Mouse (Mus musculus): Measurements from ENCODE around the gene Utf1. TPM values are rescaled to one million over a fixed set of nuclear protein-coding genes. Genes with fewer than 3 reads are reported as not detected.

Gene Utf1
- polyA plus RNA-seq, 1 experiment from 2014 or later = 0.28 TPM

DNA sequence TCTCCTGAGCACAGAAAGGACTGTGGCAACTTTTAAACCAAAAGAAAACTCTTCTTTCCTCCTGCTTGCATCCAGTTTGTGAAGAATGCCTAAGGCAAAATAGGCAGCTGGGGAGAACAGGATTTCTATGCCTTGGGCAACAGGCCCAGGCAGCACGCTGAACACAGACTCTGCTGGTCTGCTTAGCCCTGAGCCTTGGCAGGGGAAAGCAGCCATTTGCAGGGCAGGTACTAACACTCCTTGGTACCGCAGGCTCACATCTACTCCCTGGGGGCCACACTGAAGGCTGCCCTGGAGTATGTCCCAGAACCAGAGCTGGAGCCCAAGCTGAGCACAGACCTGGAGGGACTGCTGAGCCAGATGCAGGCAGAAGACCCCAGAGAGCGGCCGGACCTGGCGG is 35.4 kb upstream of the Utf1 start:
- Histone ChIP-seq H3K9ac (no peak overlapping the region), H3K27me3 (peaks cover 41% of the 10 kb centered on the region), H3K4me1 (peaks cover 24% of the 10 kb centered on the region), H3K36me3 (no peaks in the 10 kb centered on the region), H3K4me2 (no peak overlapping the region), H3K9me3 (no peaks in the 10 kb centered on the region), H3K4me3 (no peak overlapping the region), H3K27ac (peak overlapping the region; percentile 55)
- ATAC-seq (ENCODE audit: insufficient number of reproducible peaks, insufficient read depth, low FRiP score, low TSS enrichment, low read depth) = no peak; the same call in 1 of the 2 replicates
- 60% methylated on average over 5 of the region's 5 CpGs for WGBS

DNA sequence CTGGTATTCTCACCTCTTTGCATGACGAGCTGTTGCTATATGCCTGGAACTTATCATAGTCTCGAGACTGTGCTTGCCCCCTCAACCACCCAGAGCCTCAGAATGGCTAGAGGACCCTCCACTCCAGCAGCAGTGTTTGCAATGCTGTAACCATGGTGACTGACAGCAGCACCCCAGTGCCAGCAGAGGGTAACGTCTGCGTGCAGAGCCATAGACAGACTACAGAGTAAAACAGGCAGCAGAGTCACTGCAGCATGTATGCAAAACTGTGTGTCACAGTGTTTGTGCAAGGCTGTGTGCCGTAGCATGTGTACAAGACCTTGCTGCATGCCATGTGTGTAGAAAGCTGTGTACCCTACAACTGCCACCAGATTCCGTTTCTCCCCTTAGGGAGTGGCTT is 34.1 kb upstream of the Utf1 start:
- H3K36me3 ChIP-seq = no peaks in the 10 kb centered on the region
- ATAC-seq (ENCODE audit: insufficient number of reproducible peaks, insufficient read depth, low FRiP score, low TSS enrichment, low read depth) = no peak
- H3K4me1 ChIP-seq = peaks cover 26% of the 10 kb centered on the region
- no peak overlapping the region for H3K4me2 ChIP-seq
- 39% methylated on average over 6 of the region's 6 CpGs for WGBS
- H3K9me3 ChIP-seq = no peaks in the 10 kb centered on the region
- no peak overlapping the region for H3K4me3 ChIP-seq
- H3K27me3 ChIP-seq = peaks cover 45% of the 10 kb centered on the region
- H3K27ac ChIP-seq = no peak overlapping the region
- no peak overlapping the region for H3K9ac ChIP-seq

DNA sequence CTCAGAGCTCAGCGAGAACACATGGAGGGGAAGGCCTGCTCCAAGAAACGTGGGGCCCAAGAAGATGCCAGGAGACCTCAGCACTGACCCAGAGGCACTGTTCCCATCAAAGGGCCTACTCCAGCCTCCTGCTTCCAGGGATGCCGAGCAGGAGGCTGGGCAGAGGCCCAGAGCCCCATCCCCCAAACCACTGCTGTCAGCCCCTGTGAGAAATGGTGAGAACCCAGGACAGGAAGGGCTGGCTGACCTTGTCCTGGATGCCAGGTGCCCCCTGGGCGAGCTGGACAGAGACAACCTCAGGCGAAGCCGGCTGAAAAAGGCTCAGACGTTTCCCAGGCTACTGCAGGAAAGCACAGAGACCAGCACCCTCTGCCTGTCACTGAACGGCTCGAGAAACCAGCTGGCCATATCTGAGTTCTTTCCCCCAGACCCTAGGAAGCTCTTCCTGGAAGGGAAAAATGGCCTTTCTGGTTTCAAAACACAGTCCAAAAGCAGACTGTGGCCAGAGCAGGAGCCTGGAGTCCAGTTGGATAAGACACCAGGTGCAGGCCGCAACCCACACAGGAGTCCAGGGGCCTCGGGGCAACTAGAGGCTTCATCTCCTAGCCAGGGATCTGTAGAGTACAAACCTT is 33.3 kb upstream of the Utf1 start:
- Histone ChIP-seq H3K4me3 (no peak overlapping the region), H3K4me1 (peaks cover 30% of the 10 kb centered on the region), H3K27me3 (peaks cover 46% of the 10 kb centered on the region), H3K9ac (peak overlapping the region; percentile 32; the same call in 1 of the 2 replicates), H3K27ac (no peak overlapping the region), H3K4me2 (no peak overlapping the region), H3K36me3 (no peaks in the 10 kb centered on the region), H3K9me3 (no peaks in the 10 kb centered on the region)
- 49% methylated on average over 11 of the region's 11 CpGs for WGBS
- ATAC-seq (ENCODE audit: insufficient number of reproducible peaks, insufficient read depth, low FRiP score, low TSS enrichment, low read depth) = no peak

DNA sequence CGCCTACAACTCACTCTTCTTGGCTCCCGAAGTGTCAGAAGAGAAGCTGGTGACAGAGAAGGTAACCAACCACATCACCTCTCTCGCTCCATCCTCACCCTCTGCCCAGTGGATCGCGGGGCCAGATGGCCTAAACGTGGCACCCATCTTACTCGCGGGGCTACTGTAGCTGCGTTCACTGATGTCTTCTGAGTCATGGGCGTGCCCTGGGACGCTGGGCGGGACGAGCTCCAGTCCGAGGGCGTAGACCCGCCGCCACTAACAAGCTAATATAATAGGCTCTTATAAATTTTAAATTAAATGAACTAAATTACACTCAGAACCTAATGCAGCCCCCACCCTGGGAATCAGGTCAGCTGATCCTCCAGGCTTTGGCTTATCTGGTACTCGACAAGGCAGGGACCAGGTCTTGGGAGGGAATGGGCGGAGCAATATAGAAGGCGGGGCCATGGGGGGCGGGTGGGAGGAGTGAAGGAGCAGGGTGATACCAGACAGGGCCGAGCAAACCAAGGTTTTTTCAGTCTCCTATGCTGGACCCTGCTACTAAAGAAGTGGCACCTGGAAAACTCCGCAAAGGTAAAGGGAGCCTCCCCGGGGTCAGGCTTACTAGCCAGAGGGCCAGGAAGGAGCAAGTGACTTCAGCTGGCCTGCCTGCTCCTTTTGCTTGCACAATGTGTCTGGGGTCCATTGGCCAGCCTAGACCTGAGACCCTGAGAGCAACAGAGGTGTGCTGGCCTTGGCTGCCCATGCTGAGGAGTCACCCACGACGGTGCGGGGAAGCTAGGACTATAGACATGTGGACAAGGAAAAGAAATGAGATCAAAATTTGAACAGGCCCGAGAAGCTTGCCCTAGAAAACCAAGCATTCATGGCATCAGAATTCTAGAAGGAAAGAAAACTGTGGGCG is 29.2 kb upstream of the Utf1 start:
- H3K27ac ChIP-seq = no peak overlapping the region
- no peaks in the 10 kb centered on the region for H3K36me3 ChIP-seq
- no peaks in the 10 kb centered on the region for H3K9me3 ChIP-seq
- WGBS = 10% methylated on average over 29 of the region's 29 CpGs
- no peak overlapping the region for H3K9ac ChIP-seq
- H3K4me3 ChIP-seq = peak overlapping the region; percentile 29
- peaks cover 19% of the 10 kb centered on the region for H3K4me1 ChIP-seq
- no peak; the same call in 1 of the 2 replicates for ATAC-seq (ENCODE audit: insufficient number of reproducible peaks, insufficient read depth, low FRiP score, low TSS enrichment, low read depth)
- peaks cover 53% of the 10 kb centered on the region for H3K27me3 ChIP-seq
- peak overlapping the region; percentile 49 for H3K4me2 ChIP-seq

DNA sequence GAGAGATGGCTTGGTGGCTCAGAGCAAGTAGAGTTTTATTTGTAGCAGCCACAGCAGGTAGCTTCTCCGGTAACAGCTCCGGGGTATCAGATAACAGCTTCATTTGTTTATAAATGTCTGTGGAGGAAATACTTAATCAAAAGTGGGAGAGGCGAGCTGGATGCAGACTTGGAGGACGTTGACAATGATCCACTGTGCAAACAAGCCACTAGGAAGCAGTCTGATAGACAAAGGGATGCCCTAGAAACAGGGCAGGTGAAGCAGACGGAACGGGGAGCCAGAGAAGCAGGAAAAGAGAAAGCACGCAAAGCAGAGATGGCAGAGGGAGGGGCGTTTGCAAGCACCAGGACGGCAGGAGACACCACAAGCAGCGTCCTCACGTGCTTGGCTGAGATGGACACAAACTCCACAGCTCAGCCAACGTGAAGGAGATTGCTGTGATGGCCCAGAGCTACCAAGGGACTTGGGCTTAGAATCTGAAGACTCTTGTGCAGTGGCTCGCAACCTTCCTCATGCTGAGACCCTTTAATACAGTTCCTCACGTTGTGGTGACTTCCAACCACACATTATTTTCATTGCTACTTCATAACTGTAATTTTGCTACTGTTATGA is 27.8 kb upstream of the Utf1 start:
- Histone ChIP-seq H3K9ac (0 out of 2 replicates have a peak overlapping the region, but pooled peaks have one; percentile 27), H3K4me3 (no peak overlapping the region; the same call in 1 of the 2 replicates), H3K9me3 (no peaks in the 10 kb centered on the region), H3K27ac (no peak overlapping the region), H3K4me1 (peaks cover 12% of the 10 kb centered on the region), H3K36me3 (no peaks in the 10 kb centered on the region), H3K27me3 (peaks cover 63% of the 10 kb centered on the region), H3K4me2 (peak overlapping the region; percentile 42)
- 6% methylated on average over 14 of the region's 14 CpGs for WGBS
- ATAC-seq (ENCODE audit: insufficient number of reproducible peaks, insufficient read depth, low FRiP score, low TSS enrichment, low read depth) = no peak

DNA sequence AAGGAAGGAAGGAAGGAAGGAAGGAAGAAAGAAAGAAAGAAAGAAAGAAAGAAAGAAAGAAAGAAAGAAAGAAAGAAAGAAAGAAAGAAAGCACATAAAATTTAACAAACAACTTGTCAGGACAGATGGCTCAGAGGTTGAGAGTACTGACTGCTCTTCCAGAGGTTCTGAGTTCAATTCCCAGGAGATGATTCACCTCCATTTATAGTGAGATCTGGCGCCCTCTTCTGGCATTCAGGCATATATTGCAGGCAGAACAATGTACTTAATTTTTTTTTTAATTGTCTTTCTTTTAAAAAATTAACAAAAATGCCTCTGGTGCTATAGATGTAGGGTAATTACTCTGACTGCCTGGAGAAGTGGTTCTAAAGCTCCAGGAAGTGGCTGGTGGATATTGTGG is 27.2 kb upstream of the Utf1 start:
- H3K36me3 ChIP-seq = no peaks in the 10 kb centered on the region
- H3K9me3 ChIP-seq = no peaks in the 10 kb centered on the region
- peaks cover 12% of the 10 kb centered on the region for H3K4me1 ChIP-seq
- ATAC-seq (ENCODE audit: insufficient number of reproducible peaks, insufficient read depth, low FRiP score, low TSS enrichment, low read depth) = no peak
- H3K9ac ChIP-seq = no peak overlapping the region
- no peak overlapping the region for H3K4me2 ChIP-seq
- peaks cover 63% of the 10 kb centered on the region for H3K27me3 ChIP-seq
- no peak overlapping the region for H3K27ac ChIP-seq
- no peak overlapping the region for H3K4me3 ChIP-seq
- WGBS = 0% methylated on average over 1 of the region's 1 CpGs

DNA sequence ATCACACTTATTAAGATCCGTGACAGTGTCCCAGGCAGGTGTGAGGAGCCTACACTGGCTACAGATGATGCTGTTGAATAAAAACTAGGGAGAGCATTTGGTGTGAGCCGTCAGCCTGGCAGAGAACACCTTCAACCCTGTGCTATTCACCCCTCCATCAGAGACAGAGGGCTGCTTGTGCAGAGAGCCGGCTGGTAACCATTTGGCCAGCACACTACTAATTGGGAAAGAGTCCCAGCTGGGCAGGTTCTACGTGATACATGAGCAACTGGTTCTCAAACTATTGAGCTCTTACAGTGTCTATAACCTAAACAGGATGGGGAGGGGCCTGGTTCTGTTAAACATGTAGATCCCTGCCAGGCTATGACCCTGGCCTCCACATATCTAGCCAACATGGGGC is 25.3 kb upstream of the Utf1 start:
- no peaks in the 10 kb centered on the region for H3K36me3 ChIP-seq
- H3K27me3 ChIP-seq = peaks cover 45% of the 10 kb centered on the region
- H3K4me3 ChIP-seq = no peak overlapping the region
- WGBS = 70% methylated on average over 4 of the region's 4 CpGs
- peaks cover 12% of the 10 kb centered on the region for H3K4me1 ChIP-seq
- ATAC-seq (ENCODE audit: insufficient number of reproducible peaks, insufficient read depth, low FRiP score, low TSS enrichment, low read depth) = no peak
- no peaks in the 10 kb centered on the region for H3K9me3 ChIP-seq
- H3K27ac ChIP-seq = no peak overlapping the region
- H3K9ac ChIP-seq = no peak overlapping the region
- no peak overlapping the region for H3K4me2 ChIP-seq

DNA sequence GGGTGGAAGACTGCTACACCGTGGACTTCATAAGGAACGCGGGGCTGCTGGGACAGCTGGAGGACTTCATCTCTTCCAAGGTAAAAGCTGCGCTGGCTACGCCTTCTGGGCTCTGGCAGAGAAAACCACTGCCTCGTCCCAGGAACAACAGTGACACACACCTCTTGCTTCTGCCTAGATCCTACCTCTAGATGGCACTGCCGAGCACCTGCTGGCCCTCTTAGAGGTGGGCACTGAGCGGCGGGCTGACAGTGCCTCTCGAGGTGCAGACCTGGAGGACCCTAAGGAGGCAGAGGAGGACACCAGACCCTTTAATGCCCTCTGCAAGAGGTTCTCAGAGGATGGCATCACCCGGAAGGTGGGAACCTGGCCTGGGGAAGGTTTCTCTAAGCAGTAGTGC is 12.9 kb upstream of the Utf1 start:
- Histone ChIP-seq H3K9ac (no peak overlapping the region), H3K4me3 (no peak overlapping the region), H3K4me2 (no peak overlapping the region), H3K9me3 (no peaks in the 10 kb centered on the region), H3K27ac (no peak overlapping the region), H3K4me1 (no peaks in the 10 kb centered on the region), H3K36me3 (no peaks in the 10 kb centered on the region), H3K27me3 (peaks cover 5% of the 10 kb centered on the region; the same call in 1 of the 2 replicates)
- ATAC-seq (ENCODE audit: insufficient number of reproducible peaks, insufficient read depth, low FRiP score, low TSS enrichment, low read depth) = no peak
- 13% methylated on average over 11 of the region's 11 CpGs for WGBS

DNA sequence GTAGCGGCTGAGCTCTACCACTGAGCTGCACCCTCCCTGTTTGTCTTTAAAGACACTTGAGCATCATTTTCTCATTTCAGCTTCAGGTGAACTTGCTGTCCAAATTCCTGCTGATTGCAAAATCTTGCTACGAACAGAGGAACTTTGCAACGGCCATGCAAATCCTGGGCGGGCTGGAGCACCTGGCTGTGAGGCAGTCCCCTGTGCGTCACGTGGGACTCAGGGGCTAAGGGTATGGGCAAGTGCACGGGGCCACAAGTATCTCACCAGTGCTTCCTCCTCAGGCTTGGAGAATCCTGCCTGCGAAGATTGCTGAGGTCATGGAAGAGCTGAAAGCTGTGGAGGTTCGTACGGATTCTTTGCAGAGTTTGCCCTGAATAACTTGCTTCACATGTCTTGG is 6.9 kb upstream of the Utf1 start:
- no peaks in the 10 kb centered on the region for H3K36me3 ChIP-seq
- no peak overlapping the region for H3K4me2 ChIP-seq
- no peak overlapping the region for H3K27ac ChIP-seq
- peaks cover 26% of the 10 kb centered on the region for H3K27me3 ChIP-seq
- 89% methylated on average over 10 of the region's 10 CpGs for WGBS
- no peak overlapping the region for H3K9ac ChIP-seq
- H3K4me3 ChIP-seq = no peak overlapping the region
- H3K4me1 ChIP-seq = no peaks in the 10 kb centered on the region
- no peak for ATAC-seq (ENCODE audit: insufficient number of reproducible peaks, insufficient read depth, low FRiP score, low TSS enrichment, low read depth)
- no peaks in the 10 kb centered on the region for H3K9me3 ChIP-seq

DNA sequence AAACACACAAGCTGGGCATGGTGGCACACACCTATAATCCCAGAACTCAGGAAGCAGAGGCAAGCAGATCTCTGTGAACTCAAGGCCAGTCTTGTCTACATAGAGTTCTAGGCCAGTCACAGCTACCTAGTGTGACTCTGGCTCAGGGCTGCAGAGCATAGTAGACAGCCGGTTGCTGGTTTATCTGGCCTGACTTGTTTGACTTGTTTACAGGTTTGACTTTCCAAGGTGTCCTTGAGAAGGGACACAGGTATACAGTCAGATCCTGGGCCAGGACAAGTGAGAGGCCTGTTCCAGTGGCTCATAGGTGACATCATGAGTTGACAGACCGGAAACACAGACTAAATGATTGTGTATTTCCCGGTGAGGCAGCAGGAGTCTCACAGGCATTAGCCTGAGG is 6.5 kb upstream of the Utf1 start:
- peaks cover 30% of the 10 kb centered on the region for H3K27me3 ChIP-seq
- no peak for ATAC-seq (ENCODE audit: insufficient number of reproducible peaks, insufficient read depth, low FRiP score, low TSS enrichment, low read depth)
- no peak overlapping the region for H3K27ac ChIP-seq
- H3K36me3 ChIP-seq = no peaks in the 10 kb centered on the region
- H3K9ac ChIP-seq = no peak overlapping the region
- H3K4me2 ChIP-seq = no peak overlapping the region
- H3K9me3 ChIP-seq = no peaks in the 10 kb centered on the region
- H3K4me1 ChIP-seq = no peaks in the 10 kb centered on the region
- no peak overlapping the region for H3K4me3 ChIP-seq
- WGBS = 54% methylated on average over 3 of the region's 3 CpGs

DNA sequence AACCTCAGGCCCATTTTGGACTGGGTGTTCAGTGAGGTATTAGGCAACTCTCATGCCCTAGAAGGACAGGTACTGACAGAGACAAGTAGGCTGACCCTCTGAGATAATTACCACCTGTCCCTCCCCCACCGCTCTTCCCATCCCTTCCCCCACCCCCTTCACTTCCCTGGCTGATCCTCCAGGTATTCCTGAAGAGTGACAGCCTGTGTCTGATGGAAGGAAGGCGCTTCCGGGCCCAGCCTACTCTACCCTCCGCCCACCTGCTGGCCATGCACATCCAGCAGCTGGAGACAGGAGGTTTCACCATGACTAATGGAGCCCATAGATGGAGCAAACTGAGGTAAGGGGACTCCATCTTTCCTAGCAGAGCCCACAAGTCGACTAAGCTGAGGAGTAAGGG is 5.8 kb upstream of the Utf1 start:
- no peak overlapping the region for H3K4me2 ChIP-seq
- peaks cover 35% of the 10 kb centered on the region for H3K27me3 ChIP-seq
- no peak overlapping the region for H3K4me3 ChIP-seq
- no peaks in the 10 kb centered on the region for H3K4me1 ChIP-seq
- H3K36me3 ChIP-seq = no peaks in the 10 kb centered on the region
- H3K27ac ChIP-seq = no peak overlapping the region
- no peak overlapping the region for H3K9ac ChIP-seq
- no peak for ATAC-seq (ENCODE audit: insufficient number of reproducible peaks, insufficient read depth, low FRiP score, low TSS enrichment, low read depth)
- H3K9me3 ChIP-seq = no peaks in the 10 kb centered on the region
- 63% methylated on average over 5 of the region's 5 CpGs for WGBS

Measured in embryonic facial prominence, embryonic 13.5 days (tissue).